Mouse (Mus musculus) kidney, adult 2 months (tissue): Measurements from ENCODE around the gene Cd101. TPM values are rescaled to one million over a fixed set of nuclear protein-coding genes. Genes with fewer than 3 reads are reported as not detected.

Experiments
- DNase-seq: peaks from one replicate; pipeline ENCODE4 v3.0.0; 2021
- H3K27ac ChIP-seq: fragments of 200-500 bp; 2 replicates; pipeline ENCODE4 v1.5.1; 2012; ENCODE audit warnings: low read depth, low read length, control low read depth, inconsistent platforms; ENCODE audit not compliant: insufficient read depth
- H3K27me3 ChIP-seq: fragments of 200-500 bp; replicated peaks from 2 replicates; pipeline ENCODE4 v1.6.1; 2012; ENCODE audit warnings: mild to moderate bottlenecking, moderate library complexity, low read length, inconsistent platforms; ENCODE audit not compliant: control insufficient read depth, insufficient read depth
- H3K36me3 ChIP-seq: fragments of 200-500 bp; 2 replicates; pipeline ENCODE4 v1.6.1; 2012; ENCODE audit warnings: mild to moderate bottlenecking, moderate library complexity, low read length, inconsistent platforms; ENCODE audit not compliant: control insufficient read depth, insufficient read depth
- H3K4me1 ChIP-seq: fragments of 200-500 bp; 2 replicates; pipeline ENCODE4 v1.6.1; 2011; ENCODE audit warnings: low read length; ENCODE audit not compliant: control insufficient read depth, insufficient read depth
- H3K4me3 ChIP-seq: fragments of 200-500 bp; 2 replicates; pipeline ENCODE4 v1.5.1; 2011; ENCODE audit warnings: mild to moderate bottlenecking, low read depth, low read length, control low read depth; ENCODE audit not compliant: insufficient read depth
- CTCF ChIP-seq: fragments of 200-500 bp; conservative IDR thresholded peaks from 2 replicates; pipeline ENCODE4 v1.5.1; 2011; ENCODE audit warnings: low read depth, mild to moderate bottlenecking, control low read depth, low read length, moderate library complexity, mixed read lengths; ENCODE audit not compliant: insufficient read depth, insufficient read length
- POLR2A ChIP-seq: fragments of 200-500 bp; IDR thresholded peaks from one replicate; pipeline ENCODE4 v1.6.1; 2011; ENCODE audit warnings: low read depth, low read length, control low read depth
- WGBS: fragments of 180-500 bp; shearing (Covaris S2); methylation state at CpG from one replicate; pipeline ENCODE4 v1.1.7; 2018; 5-methylcytosine and 5-hydroxymethylcytosine counted together
- polyA plus RNA-seq: library from polyadenylated mRNA; depleted of rRNA; stranded (reverse); fragments of >200 nt; gene quantifications from 2 replicates; pipeline ENCODE4 v1.2.3, GENCODE M21; 2012

Gene Cd101
- polyA plus RNA-seq, 1 experiment, result 0.16 TPM

GRCm38 (mm10) chr3:101071576-101071975 is 42.2 kb upstream of the Cd101 start:
- no peak for TF ChIP-seq CTCF
- TF ChIP-seq POLR2A, result no peak
- Histone ChIP-seq H3K27me3 (no peaks in the 10 kb centered on the region), H3K27ac (no peak overlapping the region), H3K4me1 (no peaks in the 10 kb centered on the region), H3K4me3 (no peak overlapping the region), H3K36me3 (no peaks in the 10 kb centered on the region)
- DNase-seq, result no peak

GRCm38 (mm10) chr3:101070796-101071235 is 41.5 kb upstream of the Cd101 start:
- Histone ChIP-seq H3K27ac (no peak overlapping the region), H3K4me1 (no peaks in the 10 kb centered on the region), H3K27me3 (no peaks in the 10 kb centered on the region), H3K4me3 (no peak overlapping the region), H3K36me3 (no peaks in the 10 kb centered on the region)
- TF ChIP-seq POLR2A (no peak), CTCF (no peak)
- 85% methylated on average over 6 of the region's 6 CpGs for WGBS
- DNase-seq, result no peak

- TF ChIP-seq POLR2A (no peak), CTCF (no peak)
- peak; percentile 26 for DNase-seq
- H3K27me3 ChIP-seq, result no peaks in the 10 kb centered on the region
- no peak overlapping the region for H3K4me3 ChIP-seq
- no peak overlapping the region for H3K27ac ChIP-seq
- WGBS, result 80% methylated on average over 10 of the region's 10 CpGs
- H3K4me1 ChIP-seq, result no peaks in the 10 kb centered on the region
- no peaks in the 10 kb centered on the region for H3K36me3 ChIP-seq
Measured at GRCm38 (mm10) chr3:101070230-101070795, 41.0 kb upstream of the Cd101 start.

- H3K36me3 ChIP-seq, result no peaks in the 10 kb centered on the region
- H3K27ac ChIP-seq, result no peak overlapping the region
- no peaks in the 10 kb centered on the region for H3K4me1 ChIP-seq
- no peak for DNase-seq
- WGBS, result 57% methylated on average over 5 of the region's 5 CpGs
- no peak overlapping the region for H3K4me3 ChIP-seq
- TF ChIP-seq CTCF (no peak), POLR2A (no peak)
- no peaks in the 10 kb centered on the region for H3K27me3 ChIP-seq
Measured at GRCm38 (mm10) chr3:101068701-101069100, 39.3 kb upstream of the Cd101 start.

GRCm38 (mm10) chr3:101066175-101066574 is 36.8 kb upstream of the Cd101 start:
- Histone ChIP-seq H3K4me1 (no peaks in the 10 kb centered on the region), H3K27ac (no peak overlapping the region), H3K36me3 (no peaks in the 10 kb centered on the region), H3K4me3 (no peak overlapping the region), H3K27me3 (no peaks in the 10 kb centered on the region)
- TF ChIP-seq CTCF (no peak), POLR2A (no peak)
- DNase-seq, result no peak
- WGBS, result 88% methylated on average over 6 of the region's 6 CpGs

GRCm38 (mm10) chr3:101061865-101062585 is 32.7 kb upstream of the Cd101 start:
- no peaks in the 10 kb centered on the region for H3K36me3 ChIP-seq
- no peaks in the 10 kb centered on the region for H3K27me3 ChIP-seq
- H3K4me3 ChIP-seq, result no peak overlapping the region

GRCm38 (mm10) chr3:101059214-101059613 is 29.9 kb upstream of the Cd101 start:
- WGBS, result 76% methylated on average over 4 of the region's 4 CpGs
- Histone ChIP-seq H3K27ac (no peak overlapping the region), H3K4me3 (no peak overlapping the region), H3K27me3 (no peaks in the 10 kb centered on the region), H3K36me3 (no peaks in the 10 kb centered on the region), H3K4me1 (no peaks in the 10 kb centered on the region)
- TF ChIP-seq POLR2A (no peak), CTCF (no peak)
- no peak for DNase-seq

More at GRCm38 (mm10) chr3:101061865-101062585, 32.7 kb upstream of the Cd101 start:
- Histone ChIP-seq H3K27ac (no peak overlapping the region), H3K4me1 (no peaks in the 10 kb centered on the region)
- WGBS, result 83% methylated on average over 7 of the region's 7 CpGs
- no peak for DNase-seq
- TF ChIP-seq POLR2A (no peak), CTCF (no peak)
